Mouse (Mus musculus) urinary bladder, postnatal 10 days (tissue): ENCODE data around the gene Dph7.
A peak's percentile ranks its signal among the peaks of the same experiment; 100 is the strongest.
"Not testable (repeated sequence)": the region's sequence is repeated elsewhere in the genome, so short reads cannot be mapped to it uniquely, and the experiment has no call there.

Source experiments
- DNase-seq: peaks from one replicate; pipeline ENCODE4 v3.0.0; 2022; ENCODE audit warnings: low spot score

Dph7 gene

GRCm38 (mm10) chr2:24970386-24970785, 8.2 kb downstream of the Dph7 start:
- no peak for DNase-seq

- DNase-seq, result not testable (repeated sequence)
Observed at GRCm38 (mm10) chr2:24974452-24974851, 12.3 kb downstream of the Dph7 start.

- peak; percentile 85 for DNase-seq
Observed at GRCm38 (mm10) chr2:24974906-24975703, 12.9 kb downstream of the Dph7 start, which contains the start of gene Mrpl41. Gene Mrpl41 (minus strand): TSS chr2:24975098.

- DNase-seq, result peak; percentile 20
Observed at GRCm38 (mm10) chr2:24975704-24976297, 13.6 kb downstream of the Dph7 start, which contains the start of gene Pnpla7. Gene Pnpla7 (plus strand): TSS chr2:24976033.

GRCm38 (mm10) chr2:24976960-24977359, 14.8 kb downstream of the Dph7 start:
- DNase-seq, result no peak

GRCm38 (mm10) chr2:24987762-24988161, 25.6 kb downstream of the Dph7 start:
- DNase-seq, result no peak

GRCm38 (mm10) chr2:24995332-24995731, 33.1 kb downstream of the Dph7 start:
- DNase-seq, result no peak

GRCm38 (mm10) chr2:24996471-24996870, 34.3 kb downstream of the Dph7 start:
- DNase-seq, result no peak

- no peak for DNase-seq
Observed at GRCm38 (mm10) chr2:25000544-25001235, 38.5 kb downstream of the Dph7 start.

GRCm38 (mm10) chr2:25003946-25004786, 42.0 kb downstream of the Dph7 start:
- DNase-seq, result no peak

- no peak for DNase-seq
Observed at GRCm38 (mm10) chr2:25006767-25007166, 44.6 kb downstream of the Dph7 start.

- no peak for DNase-seq
Observed at GRCm38 (mm10) chr2:25008250-25008649, 46.0 kb downstream of the Dph7 start.
